7 mouse cellular contexts compared by ENCODE assay signal in genomic region chr12:86492822-86493221, GRCm38 (mm10).
DNase-seq lines count a peak whose midpoint lies in the region; ATAC-seq lines count a peak whose summit lies in the region.

No protein-coding gene starts in this region.

- H3K9ac ChIP-seq in kidney, embryonic 16.5 days (replicated peaks; ENCODE audit: low read length) = no peak overlapping the region
- 0 out of 2 replicates have a peak overlapping the region, but pooled peaks have one; percentile 21 for H3K9ac ChIP-seq in embryonic facial prominence, embryonic 13.5 days
- 0 out of 2 replicates have a peak overlapping the region, but pooled peaks have one; percentile 28 for H3K9ac ChIP-seq in heart, embryonic 15.5 days
- H3K9ac ChIP-seq in midbrain, embryonic 15.5 days = no peak overlapping the region

- DNase-seq in kidney, adult 18-20 months = no peak
- DNase-seq in urinary bladder, adult 2 months (ENCODE audit: low spot score) = no peak
- DNase-seq in kidney, postnatal 25 days = no peak

- H3K4me3 ChIP-seq in kidney, embryonic 16.5 days (ENCODE audit: low read length) = no peak overlapping the region
- peak overlapping the region; percentile 3; the same call in 1 of the 2 replicates for H3K4me3 ChIP-seq in embryonic facial prominence, embryonic 13.5 days
- no peak overlapping the region; the same call in 1 of the 2 replicates for H3K4me3 ChIP-seq in heart, embryonic 15.5 days
- no peak overlapping the region for H3K4me3 ChIP-seq in midbrain, embryonic 15.5 days

- no peaks in the 10 kb centered on the region for H3K36me3 ChIP-seq in kidney, embryonic 16.5 days (ENCODE audit: insufficient read depth, low read length)
- H3K36me3 ChIP-seq in embryonic facial prominence, embryonic 13.5 days = no peaks in the 10 kb centered on the region
- H3K36me3 ChIP-seq in heart, embryonic 15.5 days = no peaks in the 10 kb centered on the region
- no peaks in the 10 kb centered on the region for H3K36me3 ChIP-seq in midbrain, embryonic 15.5 days (replicated peaks)

- ATAC-seq in kidney, embryonic 16.5 days (ENCODE audit: low FRiP score, low TSS enrichment) = no peak
- peak; percentile 61 for ATAC-seq in embryonic facial prominence, embryonic 13.5 days (ENCODE audit: insufficient number of reproducible peaks, insufficient read depth, low FRiP score, low TSS enrichment, low read depth)
- no peak; the same call in 1 of the 2 replicates for ATAC-seq in heart, embryonic 15.5 days (replicated peaks; ENCODE audit: insufficient number of reproducible peaks, insufficient read depth, low FRiP score, low read depth)
- no peak for ATAC-seq in midbrain, embryonic 15.5 days (replicated peaks)

- H3K9me3 ChIP-seq in kidney, embryonic 16.5 days (ENCODE audit: low read length) = no peaks in the 10 kb centered on the region
- H3K9me3 ChIP-seq in embryonic facial prominence, embryonic 13.5 days = no peaks in the 10 kb centered on the region
- no peaks in the 10 kb centered on the region for H3K9me3 ChIP-seq in heart, embryonic 15.5 days (replicated peaks)
- H3K9me3 ChIP-seq in midbrain, embryonic 15.5 days = no peaks in the 10 kb centered on the region

- H3K27me3 ChIP-seq in kidney, embryonic 16.5 days (ENCODE audit: insufficient read depth, low read length) = no peaks in the 10 kb centered on the region
- H3K27me3 ChIP-seq in embryonic facial prominence, embryonic 13.5 days = no peaks in the 10 kb centered on the region
- no peaks in the 10 kb centered on the region for H3K27me3 ChIP-seq in heart, embryonic 15.5 days
- H3K27me3 ChIP-seq in midbrain, embryonic 15.5 days (replicated peaks) = no peaks in the 10 kb centered on the region

- H3K27ac ChIP-seq in kidney, embryonic 16.5 days (ENCODE audit: low read length) = no peak overlapping the region
- H3K27ac ChIP-seq in embryonic facial prominence, embryonic 13.5 days = peak overlapping the region; percentile 73
- peak overlapping the region; percentile 48; the same call in 1 of the 2 replicates for H3K27ac ChIP-seq in heart, embryonic 15.5 days
- H3K27ac ChIP-seq in midbrain, embryonic 15.5 days = peak overlapping the region; percentile 26; the same call in 1 of the 2 replicates

- H3K4me2 ChIP-seq in kidney, embryonic 16.5 days (replicated peaks; ENCODE audit: low read depth, low read length) = peak overlapping the region; percentile 20; the same call in 1 of the 2 replicates
- peak overlapping the region; percentile 41 for H3K4me2 ChIP-seq in embryonic facial prominence, embryonic 13.5 days
- H3K4me2 ChIP-seq in heart, embryonic 15.5 days = peak overlapping the region; percentile 37
- no peak overlapping the region; the same call in 1 of the 2 replicates for H3K4me2 ChIP-seq in midbrain, embryonic 15.5 days

- no peaks in the 10 kb centered on the region for H3K4me1 ChIP-seq in kidney, embryonic 16.5 days (ENCODE audit: insufficient read depth, low read length)
- H3K4me1 ChIP-seq in embryonic facial prominence, embryonic 13.5 days = peaks cover 20% of the 10 kb centered on the region
- H3K4me1 ChIP-seq in heart, embryonic 15.5 days (replicated peaks) = peaks cover 13% of the 10 kb centered on the region
- peaks cover 10% of the 10 kb centered on the region; the same call in 1 of the 2 replicates for H3K4me1 ChIP-seq in midbrain, embryonic 15.5 days

- WGBS in kidney, embryonic 16.5 days = 32% methylated on average over 9 of the region's 9 CpGs
- WGBS in embryonic facial prominence, embryonic 13.5 days = 20% methylated on average over 9 of the region's 9 CpGs
- 21% methylated on average over 9 of the region's 9 CpGs for WGBS in heart, embryonic 15.5 days
- WGBS in midbrain, embryonic 15.5 days = 29% methylated on average over 9 of the region's 9 CpGs

Comparison
In these comparisons a context has a peak if more than half of its experiments do, and no peak if none do; other contexts are left out.
1. H3K9ac ChIP-seq: peak in embryonic facial prominence, embryonic 13.5 days (single experiment) and heart, embryonic 15.5 days (single experiment); none in kidney, embryonic 16.5 days (single experiment) and midbrain, embryonic 15.5 days (single experiment).